Mouse (Mus musculus) layer of hippocampus, adult 8-10 months (tissue): ENCODE results near the gene Cox7a2. TPM values are rescaled to one million over a fixed set of nuclear protein-coding genes. Genes with fewer than 3 reads are reported as not detected.

Experiments
- DNase-seq, 2 experiments: peaks; one replicate each; pipeline ENCODE4 v3.0.0; 2022; ENCODE audit warnings: low spot score in 2 of 2
- total RNA-seq, 4 experiments: library from RNA; stranded (reverse); gene quantifications; 2 replicates each; pipeline ENCODE4 v1.2.4; 2022

The Cox7a2 gene
- total RNA-seq: 100 to 1,000 TPM; 317 to 352 (median 338) TPM

DNA sequence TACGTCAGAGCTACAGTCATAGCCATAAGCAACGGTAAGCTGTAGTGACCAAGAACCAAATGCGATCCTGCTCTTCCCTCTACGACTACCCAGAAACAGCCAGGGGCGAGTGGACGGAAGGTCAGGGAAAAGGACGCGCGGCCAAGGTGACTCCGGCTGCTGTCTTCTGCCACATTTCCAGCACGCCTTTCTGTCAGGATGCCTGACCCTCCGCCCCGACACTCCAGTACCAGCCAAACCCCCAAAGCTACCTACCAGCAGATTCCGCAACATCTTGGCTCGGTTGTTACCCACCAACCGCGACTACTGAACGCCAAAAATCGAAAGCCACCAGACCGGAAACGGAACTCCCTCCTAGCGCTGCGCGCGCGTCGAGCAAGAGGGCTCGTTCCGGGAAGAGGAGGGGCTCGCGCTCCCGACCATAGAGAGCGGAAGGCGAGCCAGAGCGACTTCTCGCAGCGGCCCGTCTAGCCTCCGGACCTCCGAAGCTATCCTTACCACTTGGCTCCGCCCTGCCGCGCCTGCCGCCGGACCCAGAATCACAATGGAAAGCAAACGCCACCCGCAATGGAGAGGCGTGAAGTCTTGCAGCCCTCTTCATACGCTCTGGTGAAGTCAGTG lies at the start of gene Cox7a2:
Gene Cox7a2, minus strand, starts transcription at position 494 of the 621 bp plus-strand sequence.
- DNase-seq: peak; percentile 92 to 94

DNA sequence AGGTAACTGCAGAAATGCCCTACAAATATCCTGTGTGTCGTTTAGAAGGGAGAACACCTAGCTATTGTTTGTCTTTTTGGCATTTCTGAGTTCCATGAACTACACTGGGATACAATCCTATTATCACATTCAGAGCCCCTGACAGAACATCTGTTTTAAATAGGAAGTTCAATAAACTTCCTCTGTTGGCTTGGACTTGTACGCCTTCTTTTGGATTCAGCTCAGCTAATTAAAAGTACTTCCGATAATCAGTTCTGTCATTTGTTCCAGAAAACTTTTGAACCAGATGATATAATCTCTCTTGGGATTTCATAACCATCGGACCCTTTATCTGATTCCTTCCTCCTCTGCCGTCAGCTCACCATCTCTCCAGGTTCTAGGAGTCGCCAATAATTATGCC lies 49.7 kb upstream of the Cox7a2 start:
- DNase-seq: no peak

DNA sequence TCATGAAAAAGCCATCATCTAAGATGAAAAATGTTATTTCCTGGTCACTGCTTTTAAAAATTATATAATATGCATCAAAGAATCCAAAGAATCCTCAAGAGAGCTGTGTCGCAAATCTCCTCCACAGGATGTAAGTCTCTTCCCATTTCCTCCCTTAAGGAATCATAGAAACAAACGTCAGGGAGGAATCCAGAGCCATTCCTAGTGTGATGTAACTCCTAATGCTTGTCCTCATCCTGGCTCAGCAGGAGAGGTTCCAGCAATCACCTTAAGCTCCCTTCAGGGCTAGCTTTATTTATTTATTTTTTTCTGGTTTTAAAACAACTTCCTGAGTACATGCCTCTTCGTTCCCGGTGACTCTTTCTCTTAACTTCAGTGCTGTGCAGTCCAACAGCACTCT lies 47.5 kb upstream of the Cox7a2 start:
- DNase-seq: no peak

DNA sequence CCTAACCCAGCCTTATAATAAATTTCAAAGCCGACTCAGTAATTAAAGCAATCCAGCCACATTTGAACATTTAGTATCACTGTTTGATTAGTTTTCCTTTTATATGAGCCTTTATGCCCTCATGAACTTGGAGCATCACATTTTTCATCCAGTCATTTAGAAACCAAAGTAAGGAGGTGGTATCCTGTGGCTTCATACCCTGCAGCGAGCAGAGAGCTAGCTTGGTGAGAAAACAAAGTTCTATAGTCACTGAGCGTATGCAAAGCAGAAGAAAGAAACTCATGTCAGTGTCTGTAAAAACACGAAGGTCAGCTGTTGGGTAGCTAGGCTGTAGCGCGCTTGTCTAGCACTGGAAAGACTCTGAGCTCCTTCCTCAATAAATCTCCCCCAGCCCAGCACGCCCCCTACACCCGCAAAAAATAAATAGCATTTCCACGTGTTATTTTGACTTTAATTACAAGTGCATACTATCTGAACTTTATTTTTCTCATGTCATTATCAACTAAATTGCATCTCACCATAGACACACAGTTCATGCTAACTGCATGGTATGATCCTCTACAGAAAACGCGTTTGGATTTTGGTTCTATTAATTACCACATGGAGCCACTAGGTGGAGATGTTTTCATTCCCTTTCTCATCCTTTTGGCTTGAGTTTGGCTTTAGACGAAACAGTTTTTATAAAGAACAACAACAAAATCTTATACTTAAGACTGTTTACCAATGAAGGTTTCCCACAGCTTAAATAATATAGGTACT lies 46.8 kb upstream of the Cox7a2 start:
- no peak for DNase-seq

DNA sequence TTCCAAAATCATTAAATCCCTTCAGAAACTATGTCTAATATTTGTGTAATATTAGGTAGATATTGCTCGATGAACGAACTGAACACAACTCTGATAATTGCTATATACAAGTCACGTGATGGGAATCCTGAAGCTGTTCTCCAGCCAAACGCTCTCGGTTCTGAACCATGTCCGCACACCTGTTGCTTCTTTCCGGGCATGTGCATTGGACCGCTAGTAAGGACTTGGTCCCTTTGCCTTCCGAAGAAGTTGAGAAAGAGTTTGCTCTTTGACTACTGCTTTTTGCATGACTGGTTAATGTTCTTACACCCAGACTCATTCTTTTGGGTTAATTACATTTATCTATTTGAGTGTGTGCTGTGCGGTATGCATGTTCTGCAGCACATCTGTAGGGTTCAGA lies 45.7 kb upstream of the Cox7a2 start:
- no peak for DNase-seq

DNA sequence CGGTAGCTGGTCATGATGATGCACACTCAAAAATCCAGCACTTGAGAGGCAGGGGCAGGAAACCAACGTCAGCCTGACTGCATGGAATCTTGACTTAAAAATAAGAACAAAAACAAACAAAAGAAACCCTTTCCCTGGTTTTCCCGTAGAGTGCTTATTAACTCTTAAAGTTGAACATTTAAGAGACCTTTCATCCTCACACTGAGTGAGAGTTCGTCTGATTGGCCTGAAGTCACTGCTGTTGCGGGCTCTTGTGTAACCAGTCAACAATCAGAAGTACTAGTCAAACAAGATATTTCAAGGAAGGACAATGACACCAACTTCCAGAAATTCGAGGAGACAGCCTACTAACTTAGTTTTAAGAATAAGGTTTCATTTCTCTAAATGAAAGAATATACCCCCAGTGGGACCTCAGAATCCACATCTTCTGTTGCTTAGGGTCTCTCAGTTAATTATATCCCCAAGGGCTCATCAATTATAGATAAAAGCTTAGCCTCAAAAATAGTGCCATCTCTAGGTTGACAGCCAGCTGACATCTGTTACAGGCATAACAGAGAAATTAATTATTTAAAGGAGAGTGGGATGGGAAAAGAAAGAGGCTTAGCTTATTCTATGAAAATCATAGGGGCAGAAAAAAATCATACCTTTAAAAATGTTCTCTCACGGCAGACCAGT lies 36.9 kb upstream of the Cox7a2 start:
- DNase-seq: no peak

DNA sequence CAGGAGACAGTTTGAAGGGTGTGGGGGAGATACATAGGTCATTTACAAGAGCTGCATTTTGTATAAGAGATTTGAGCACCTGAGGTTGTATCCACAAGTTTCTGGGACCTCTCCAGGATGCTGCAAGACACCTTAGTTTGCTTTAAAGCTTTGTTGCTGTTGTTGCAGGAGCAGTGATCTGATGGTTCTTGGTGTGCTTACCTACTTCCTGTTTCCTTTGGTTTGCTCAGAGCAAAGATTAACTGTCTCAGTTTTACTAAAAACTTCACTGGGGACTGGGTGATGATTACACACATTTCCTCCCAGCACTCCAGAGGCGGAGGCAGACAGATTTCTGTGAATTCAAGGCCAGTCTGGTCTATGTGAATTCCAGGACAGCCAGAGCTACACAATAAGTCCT lies 35.4 kb upstream of the Cox7a2 start:
- no peak for DNase-seq

DNA sequence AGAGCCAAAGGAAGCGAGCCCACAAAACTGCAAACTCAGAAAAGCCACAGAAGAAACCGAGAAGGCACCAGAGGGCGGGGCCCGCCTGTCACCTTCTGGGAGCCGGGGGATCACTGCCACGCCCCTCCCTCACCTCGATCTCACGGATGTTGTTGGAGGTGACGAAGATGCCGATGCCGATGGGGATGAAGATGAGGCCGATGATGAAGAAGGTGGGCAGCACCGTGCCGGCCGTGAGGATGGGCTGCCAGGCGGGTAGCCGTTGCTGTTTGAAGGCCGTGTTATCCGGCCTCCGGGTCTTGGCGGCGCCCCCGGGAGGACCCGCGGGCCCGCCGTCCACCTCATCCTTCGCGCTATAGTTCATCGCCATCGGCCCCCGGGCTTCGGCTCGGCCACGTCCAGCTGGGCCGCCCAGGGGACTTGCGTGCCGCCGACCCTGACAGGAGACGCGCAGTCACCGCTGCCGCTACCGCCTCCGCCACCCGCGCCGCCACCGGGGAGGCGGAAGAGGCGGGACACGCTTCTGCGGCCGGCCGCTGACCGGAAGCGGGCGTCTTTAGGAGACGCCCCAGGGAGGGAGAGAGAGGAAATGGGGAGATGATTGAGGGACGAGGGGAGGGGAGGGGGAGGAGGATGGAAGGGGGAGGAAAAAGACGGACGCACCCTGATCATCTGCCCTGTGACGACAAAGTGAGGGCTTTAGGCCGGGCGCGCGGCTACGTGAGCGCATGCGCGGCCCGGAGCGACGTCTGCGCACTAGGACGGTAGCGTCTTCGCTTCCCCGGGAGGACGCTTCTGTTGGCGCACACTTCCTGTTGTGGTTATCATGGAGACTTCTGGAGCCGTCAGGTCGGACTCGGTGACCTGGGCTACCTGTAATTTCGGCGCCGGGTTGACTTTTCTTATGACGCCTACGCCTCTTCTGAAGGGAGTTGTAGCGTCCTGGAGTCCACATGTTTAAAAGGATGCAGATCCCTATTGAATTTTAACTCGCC lies 33.5 kb upstream of the Cox7a2 start, which contains the start of gene Tmem30a:
Gene Tmem30a, minus strand, starts transcription at position 667 of the 995 bp plus-strand sequence.
- peak; percentile 95 to 96 for DNase-seq

DNA sequence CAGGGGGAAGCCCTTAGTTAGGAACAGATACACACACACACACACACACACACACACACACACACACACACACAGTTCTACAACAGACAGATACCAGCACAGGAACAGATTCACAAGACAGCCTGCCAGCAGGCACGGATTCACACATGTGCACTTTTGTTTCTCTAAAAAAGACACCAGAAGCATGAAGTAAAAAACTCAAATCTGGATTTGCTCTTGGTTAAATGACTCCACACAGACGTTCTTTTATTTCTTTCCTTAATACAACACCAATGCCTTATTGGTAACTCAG lies 26.1 kb upstream of the Cox7a2 start:
- peak; percentile 56 to 66 for DNase-seq

DNA sequence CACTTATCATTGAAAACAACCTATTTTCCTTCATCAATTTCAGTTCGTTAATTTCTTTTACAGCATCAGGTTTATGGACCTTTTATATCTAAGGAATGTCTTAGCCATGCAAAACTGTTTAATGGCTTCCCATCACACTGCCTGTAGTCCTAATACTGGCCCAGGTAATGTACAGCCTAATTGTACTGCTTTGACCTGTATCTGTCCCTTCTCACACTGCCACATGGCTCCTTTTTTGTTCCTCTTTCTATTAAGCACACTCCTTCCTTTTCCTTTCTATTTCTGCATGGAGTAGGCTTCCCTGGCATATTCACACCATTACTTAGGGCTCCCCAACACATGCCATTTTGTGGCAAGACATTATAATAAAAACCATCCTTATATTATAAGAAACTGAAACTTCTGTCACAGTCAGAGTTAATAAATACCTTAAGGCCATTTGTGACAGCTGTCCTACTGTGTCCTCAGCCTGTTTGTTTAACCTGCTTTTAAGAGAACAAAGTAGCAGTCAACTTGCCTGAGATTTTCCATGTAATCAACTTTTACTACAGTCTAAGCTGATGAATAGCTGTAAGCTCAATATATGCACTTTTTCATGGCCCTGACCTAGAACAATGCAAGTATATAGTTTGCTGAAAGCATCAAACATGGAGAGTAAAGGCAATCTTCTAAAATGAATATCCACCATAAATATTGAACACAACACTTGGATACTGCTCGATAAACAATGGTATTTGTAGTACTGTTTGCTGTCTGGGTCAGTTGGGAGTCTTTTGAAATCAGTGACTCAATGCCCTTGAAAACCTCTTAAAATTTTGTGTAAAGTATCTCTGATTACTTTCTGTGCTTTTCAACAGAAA lies 25.5 kb upstream of the Cox7a2 start:
- DNase-seq: no peak

DNA sequence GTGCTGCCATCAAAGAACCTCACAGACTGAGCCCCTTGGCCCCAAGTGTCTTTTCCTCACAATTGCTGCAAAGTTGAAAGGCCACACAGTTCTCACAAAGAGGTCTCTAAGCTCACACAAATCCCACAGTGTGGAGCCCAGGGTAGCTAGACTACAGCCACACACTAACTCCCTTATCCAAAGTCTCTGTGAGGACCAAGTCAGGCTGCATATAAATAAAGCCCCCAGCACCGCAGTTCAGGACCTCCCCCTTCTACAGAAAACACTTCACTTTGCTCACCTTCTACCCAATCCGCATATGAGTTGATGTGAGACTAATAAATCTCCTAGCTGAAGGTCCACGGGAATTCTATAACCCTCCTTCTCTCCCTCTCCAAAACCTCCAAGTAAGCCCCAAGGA lies 24.8 kb upstream of the Cox7a2 start:
- no peak for DNase-seq

DNA sequence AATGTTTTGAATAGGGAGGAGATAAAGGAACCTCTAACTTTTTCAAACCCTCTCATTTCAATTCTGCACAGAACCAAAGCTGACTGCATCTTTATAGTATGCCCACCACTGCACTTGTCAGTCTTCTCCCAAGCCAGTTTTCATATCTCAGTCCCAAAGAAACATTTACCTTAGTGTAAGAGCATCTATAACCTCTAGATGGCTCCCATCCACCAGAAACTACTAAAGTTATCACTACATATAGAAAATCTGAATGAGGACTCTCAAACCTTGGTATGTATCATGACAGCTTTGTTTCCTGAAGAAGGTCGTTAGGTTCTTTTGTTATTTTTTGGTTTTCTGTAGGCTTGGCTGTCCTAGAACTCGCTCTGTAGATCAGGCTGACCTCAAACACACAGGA lies 19.7 kb upstream of the Cox7a2 start:
- DNase-seq: no peak

DNA sequence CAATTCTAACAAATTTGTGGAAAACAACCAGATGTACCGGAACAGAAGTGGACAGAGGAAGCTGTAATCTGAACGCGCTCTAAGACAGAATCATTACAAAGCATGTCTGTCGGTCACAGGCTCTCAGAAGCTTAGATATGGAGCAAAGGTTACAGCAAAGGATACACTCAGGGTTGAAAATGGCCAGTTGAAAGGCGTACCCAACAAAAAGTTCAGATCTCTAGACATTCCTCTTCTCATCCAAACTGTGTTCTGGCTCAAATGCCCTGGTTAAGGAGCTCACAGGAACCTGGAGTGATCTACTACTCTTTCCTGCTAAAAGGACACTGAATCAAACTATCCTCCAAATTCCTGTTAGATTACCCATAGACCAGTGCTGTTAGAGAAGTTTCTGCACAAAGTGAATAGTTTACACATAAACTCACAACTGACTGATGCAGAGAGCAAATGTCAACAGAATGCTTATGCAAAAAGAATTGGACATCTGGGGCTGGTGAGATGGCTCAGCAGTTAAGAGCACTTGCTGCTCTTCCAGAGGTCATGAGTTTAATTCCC lies 7.4 kb upstream of the Cox7a2 start:
- no peak for DNase-seq

DNA sequence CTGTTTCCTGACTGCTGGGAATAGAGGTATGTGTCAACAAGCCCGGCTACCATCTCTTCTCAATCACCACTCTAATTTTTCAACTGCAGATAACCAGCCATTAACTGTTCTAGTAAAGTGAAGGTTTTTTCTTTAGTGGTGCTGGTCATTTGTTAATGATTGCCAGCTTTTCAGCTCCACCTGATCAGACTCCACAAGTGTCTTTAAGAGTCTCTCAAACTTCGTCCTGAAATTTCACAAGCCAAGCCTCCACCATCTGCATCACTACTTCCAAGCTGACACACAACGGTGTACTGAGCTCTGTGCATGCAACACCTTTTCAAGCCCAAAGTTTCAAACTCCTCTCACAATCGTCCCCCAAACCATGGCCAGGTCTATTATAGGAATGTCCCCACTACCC lies 5.7 kb upstream of the Cox7a2 start:
- no peak for DNase-seq

DNA sequence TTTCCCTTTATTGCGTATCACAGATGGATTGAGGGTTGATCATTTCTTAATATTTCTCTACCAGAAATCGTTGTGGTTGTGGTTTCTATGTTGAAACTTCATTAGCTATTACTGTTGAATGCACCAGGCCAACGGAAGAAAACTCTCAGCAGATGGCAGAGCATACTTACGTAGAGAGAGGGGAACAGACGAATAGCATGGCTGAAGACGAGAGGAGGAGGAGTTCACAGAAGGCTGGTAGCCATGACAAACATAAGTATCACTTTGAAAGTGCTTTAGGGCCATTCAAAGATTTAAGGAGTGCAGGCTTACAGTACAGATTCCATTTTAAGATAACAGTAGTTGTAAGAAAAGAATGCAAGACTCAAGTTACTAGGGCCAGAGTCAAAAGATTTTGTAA lies 2.8 kb upstream of the Cox7a2 start:
- no peak for DNase-seq

DNA sequence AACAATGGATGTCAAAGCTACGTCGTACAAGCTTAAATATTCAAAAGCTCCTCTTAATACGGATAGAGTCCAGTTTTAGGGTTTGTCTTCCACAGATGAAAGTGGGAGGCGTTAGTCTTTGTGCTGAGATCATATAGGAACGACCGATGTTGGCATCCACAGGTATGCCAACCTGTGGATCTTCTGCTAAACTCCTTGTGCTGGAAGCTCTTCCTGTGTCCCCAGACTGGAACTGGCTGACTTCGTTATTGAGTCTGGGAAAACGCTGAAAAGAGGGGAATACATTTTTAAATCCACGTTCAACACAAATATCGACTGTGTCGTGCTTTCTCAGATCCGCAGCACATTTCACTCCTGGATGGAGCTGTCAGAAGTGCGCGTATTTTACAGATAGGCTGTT lies 398 bp upstream of the Cox7a2 start:
- DNase-seq: no peak

DNA sequence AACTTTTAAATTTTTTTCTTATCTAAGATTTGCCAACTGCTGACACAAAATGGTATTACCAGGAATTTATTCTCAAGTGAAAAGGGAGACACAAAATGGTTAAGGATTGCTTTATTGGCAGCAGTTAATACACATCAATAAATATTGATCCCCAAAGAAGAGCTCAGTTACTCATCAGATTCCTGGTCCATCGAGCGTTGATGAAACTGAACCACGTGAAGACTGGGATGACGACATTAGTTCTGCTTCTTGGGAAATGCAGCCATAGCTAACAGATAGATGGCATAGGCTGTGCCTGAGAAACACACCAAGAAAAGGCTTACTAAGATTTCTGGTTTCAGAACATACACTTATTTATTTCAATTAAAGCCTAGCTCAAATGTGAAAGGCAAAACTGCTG lies 4.4 kb downstream of the Cox7a2 start:
- DNase-seq: no peak

DNA sequence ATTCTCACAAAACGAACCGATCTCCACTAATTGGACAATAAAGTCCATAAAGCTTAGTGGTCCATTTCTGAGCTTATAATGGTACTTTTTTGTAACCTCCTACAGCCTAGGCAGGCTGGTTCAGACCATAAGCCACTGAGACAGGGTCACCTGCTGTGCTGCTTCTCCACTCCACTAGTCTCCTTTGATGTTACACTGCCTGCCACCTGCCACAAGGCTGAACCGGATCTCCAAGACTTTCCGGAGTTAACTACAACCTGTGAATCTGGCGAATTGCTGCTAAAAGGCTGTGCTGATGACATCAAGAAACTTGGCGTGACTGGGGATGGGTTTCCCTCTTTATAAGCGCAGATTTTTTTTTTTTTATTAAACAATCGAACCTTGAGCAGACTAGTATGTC lies 7.8 kb downstream of the Cox7a2 start:
- no peak for DNase-seq

DNA sequence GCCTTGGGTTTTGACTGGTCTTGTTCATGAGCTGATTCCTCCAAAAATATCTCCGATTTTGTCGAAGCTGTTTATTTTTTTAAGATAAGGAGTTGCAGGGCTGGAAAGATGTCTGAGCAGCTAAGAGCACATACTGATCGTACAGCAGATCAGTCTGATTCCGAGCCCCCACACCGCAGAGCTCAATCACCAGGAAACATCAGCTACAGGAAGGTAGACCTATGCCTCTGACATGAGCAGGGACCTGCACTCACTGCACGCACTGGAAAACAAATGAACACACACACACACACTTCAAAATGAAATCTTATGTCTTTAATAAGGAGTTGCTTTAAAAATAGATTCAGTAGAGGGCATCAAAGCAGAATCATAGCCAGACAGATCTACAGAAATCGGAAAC lies 9.0 kb downstream of the Cox7a2 start:
- DNase-seq: no peak

DNA sequence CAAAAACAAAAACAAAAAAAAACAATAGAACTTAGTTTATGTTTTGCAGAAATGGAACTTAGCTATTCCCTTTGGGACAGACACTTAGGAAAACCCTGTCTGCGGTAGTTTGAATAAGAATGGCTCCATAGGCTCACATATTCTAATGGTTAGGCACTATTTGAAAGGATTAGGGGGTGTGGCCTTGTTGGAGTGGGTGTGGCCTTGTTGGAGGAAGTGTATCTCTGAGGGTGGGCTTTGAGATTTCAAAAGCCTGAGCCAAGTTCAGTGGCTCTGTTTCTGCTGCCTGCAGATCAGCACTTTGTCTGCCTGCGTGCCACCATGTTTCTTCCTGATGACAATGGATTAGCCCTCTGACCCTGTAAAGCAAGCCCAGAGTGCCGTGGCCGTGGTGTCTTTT lies 14.6 kb downstream of the Cox7a2 start:
- DNase-seq: no peak
